Mouse (Mus musculus) ovary, postnatal 10 days (tissue): ENCODE results near the gene Fam71b.

Source experiments
- DNase-seq: peaks from one replicate; pipeline ENCODE4 v3.0.0; 2022; ENCODE audit warnings: low spot score

Fam71b gene

GRCm38 (mm10) chr11:46431129-46431528 is 34.8 kb downstream of the Fam71b start:
- peak; percentile 29 for DNase-seq

GRCm38 (mm10) chr11:46435363-46435762 is 39.0 kb downstream of the Fam71b start:
- DNase-seq = no peak

- DNase-seq = peak; percentile 66
These were observed 40.5 kb downstream of the Fam71b start, which contains the start of gene Med7 for GRCm38 (mm10) chr11:46436760-46437458. Med7 (plus strand) TSS chr11:46436925.

- peak; percentile 3 for DNase-seq
These were observed 41.2 kb downstream of the Fam71b start for GRCm38 (mm10) chr11:46437459-46438000.

- no peak for DNase-seq
These were observed 42.7 kb downstream of the Fam71b start for GRCm38 (mm10) chr11:46439005-46439543.

- DNase-seq = no peak
These were observed 45.4 kb downstream of the Fam71b start for GRCm38 (mm10) chr11:46441774-46442173.

- no peak for DNase-seq
These were observed 46.8 kb downstream of the Fam71b start for GRCm38 (mm10) chr11:46443152-46443551.

GRCm38 (mm10) chr11:46443979-46444378 is 47.6 kb downstream of the Fam71b start:
- no peak for DNase-seq

GRCm38 (mm10) chr11:46446150-46446549 is 49.8 kb downstream of the Fam71b start:
- DNase-seq = no peak

- DNase-seq = no peak
These were observed 51.5 kb downstream of the Fam71b start for GRCm38 (mm10) chr11:46447644-46448484.

GRCm38 (mm10) chr11:46449461-46450080 is 53.2 kb downstream of the Fam71b start:
- no peak for DNase-seq

- DNase-seq = no peak
These were observed 58.2 kb downstream of the Fam71b start, which contains the start of gene Havcr2 for GRCm38 (mm10) chr11:46454453-46455045. Havcr2 (plus strand) TSS chr11:46454935.
